Comparison of ENCODE assay signal across 11 mouse cellular contexts in the genomic region with DNA sequence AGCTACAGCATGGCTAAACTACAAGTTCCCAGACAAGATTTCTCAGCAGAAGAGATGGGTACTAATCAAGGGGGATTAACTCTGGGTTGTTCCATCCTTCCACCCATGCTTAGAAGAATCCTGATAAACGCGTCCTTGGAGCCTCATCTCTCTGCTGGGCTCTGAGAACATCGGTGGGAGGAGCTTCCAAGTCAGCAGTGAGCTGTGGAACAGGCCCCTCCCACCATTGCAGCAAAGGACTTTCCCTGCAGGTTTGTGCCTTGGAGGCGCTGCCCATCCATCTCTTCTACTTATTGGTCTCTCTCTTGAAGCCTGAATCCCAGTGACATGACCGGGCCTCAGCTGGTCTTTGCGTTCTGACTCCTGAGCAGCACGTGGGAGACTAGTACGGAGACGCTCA. TPM values are rescaled to one million over a fixed set of nuclear protein-coding genes. Genes with fewer than 3 reads are reported as not detected.
DNase-seq lines count a peak whose midpoint lies in the region; ATAC-seq and TF ChIP-seq lines count a peak whose summit lies in the region.
"Had no signal": no experiment of that assay in that cellular context is flagged by ENCODE, and none has a peak within 500 bp of the region (broad histone marks: within the 10 kb centered on the region; RNA-seq: fewer than 3 reads in every experiment).

No protein-coding gene starts in this region.

- H3K4me2 ChIP-seq in lung, postnatal 0 days (replicated peaks; ENCODE audit: low read depth, low read length), result no peak overlapping the region
- H3K4me2 ChIP-seq: liver, embryonic 15.5 days had no signal

- H3K27ac ChIP-seq in lung, postnatal 0 days (ENCODE audit: low read length), result peak overlapping the region; percentile 33; the same call in 1 of the 2 replicates
- peak overlapping the region; percentile 93 for H3K27ac ChIP-seq in embryonic fibroblast, embryonic 13.5 days (ENCODE audit: insufficient read depth, low read length)
- H3K27ac ChIP-seq: heart, embryonic 10.5 days; liver, embryonic 15.5 days had no signal

- no peaks in the 10 kb centered on the region for H3K27me3 ChIP-seq in lung, postnatal 0 days (replicated peaks; ENCODE audit: insufficient read depth, low read length)
- H3K27me3 ChIP-seq: liver, embryonic 15.5 days had no signal

- peak; percentile 93 for DNase-seq in heart, adult 11 months
- DNase-seq in heart, postnatal 36 days, result no peak
- peak; percentile 38 for DNase-seq in lung, postnatal 0 days (ENCODE audit: low spot score)
- DNase-seq in lung, postnatal 14 days, result no peak
- DNase-seq in adipocyte (ENCODE audit: low spot score) (peak; percentile 51), liver (no peak)
- DNase-seq: thymus, postnatal 36 days had no signal

- H3K9ac ChIP-seq in lung, postnatal 0 days (replicated peaks; ENCODE audit: low read depth), result no peak overlapping the region
- H3K9ac ChIP-seq: liver, embryonic 15.5 days had no signal

- no peaks in the 10 kb centered on the region for H3K9me3 ChIP-seq in lung, postnatal 0 days (ENCODE audit: low read length)
- H3K9me3 ChIP-seq: heart, embryonic 10.5 days; liver, embryonic 15.5 days had no signal

- 59% methylated on average over 9 of the region's 9 CpGs for WGBS in lung, postnatal 0 days

- intact Hi-C loops in heart, postnatal 36 days (cut with DNase I), result no loop called here

- peak; percentile 30; the same call in 1 of the 2 replicates for TF ChIP-seq POLR2A in embryonic fibroblast, embryonic 13.5 days (IDR thresholded peaks at IDR 0.05; ENCODE audit: low read depth, low read length)

- no peak for TF ChIP-seq CTCF in lung, postnatal 0 days (IDR thresholded peaks at IDR 0.05)
- no peak for TF ChIP-seq CTCF in embryonic fibroblast, embryonic 13.5 days (IDR thresholded peaks at IDR 0.05; ENCODE audit: borderline replicate concordance, insufficient read depth, low read length)

- H3K4me1 ChIP-seq in lung, postnatal 0 days (ENCODE audit: insufficient read depth, low read depth, low read length), result peaks cover 29% of the 10 kb centered on the region; the same call in 1 of the 2 replicates
- H3K4me1 ChIP-seq in embryonic fibroblast, embryonic 13.5 days (ENCODE audit: control insufficient read depth, insufficient read depth, low read length), result peaks cover 25% of the 10 kb centered on the region

- no peak overlapping the region for H3K4me3 ChIP-seq in lung, postnatal 0 days (ENCODE audit: low read depth, low read length)
- no peak overlapping the region for H3K4me3 ChIP-seq in embryonic fibroblast, embryonic 13.5 days (ENCODE audit: insufficient read depth, low read length)
- H3K4me3 ChIP-seq: heart, embryonic 10.5 days; liver, embryonic 15.5 days had no signal

- no peak for ATAC-seq in lung, postnatal 0 days
- ATAC-seq in erythroblast, adult 5-6 weeks (replicated peaks; ENCODE audit: low FRiP score, poor library complexity, severe bottlenecking), result no peak

- no peaks in the 10 kb centered on the region for H3K36me3 ChIP-seq in lung, postnatal 0 days (ENCODE audit: insufficient read depth, low read length)
- H3K36me3 ChIP-seq: heart, embryonic 10.5 days; liver, embryonic 15.5 days had no signal

- TF ChIP-seq EP300 in lung, postnatal 0 days (IDR thresholded peaks at IDR 0.05), result no peak

RNA-seq across cellular contexts. Expression of gene Rasa3, which starts 36.2 kb away (rescaled TPM):
- total RNA-seq in heart, postnatal 36 days (2021), result 10 to 100 TPM; 18.0 to 21.1 TPM
- 28.5 and 28.6 TPM in 2 replicates for polyA plus RNA-seq in lung, postnatal 0 days (2015; fragmentation: Nextera tagmentation; extraction: Ambion mirVana)
- polyA plus RNA-seq in embryonic fibroblast, embryonic 13.5 days (2011; ENCODE audit: insufficient read length, low read depth, missing spikeins), result 57.2 and 62.6 TPM in 2 replicates
- total RNA-seq in erythroblast, adult 5-6 weeks (2015; ENCODE audit: low replicate concordance), result 4.8 and 11.7 TPM in 2 replicates
- total RNA-seq in erythroblast, adult 5-6 weeks (2017; ENCODE audit: low replicate concordance), result 17.1 and 19.5 TPM in 2 replicates

Comparison
In these comparisons a context has a peak if more than half of its experiments do, and no peak if none do; other contexts are left out.
1. DNase-seq: peak in heart, adult 11 months (single experiment), lung, postnatal 0 days (single experiment) and adipocyte (single experiment); none in heart, postnatal 36 days (0 of 2), lung, postnatal 14 days (single experiment) and liver (single experiment).